Mouse (Mus musculus): ENCODE results near the gene Myo3b. TPM values are rescaled to one million over a fixed set of nuclear protein-coding genes. Genes with fewer than 3 reads are reported as not detected.
A peak's percentile ranks its signal among the peaks of the same experiment; 100 is the strongest.

The Myo3b gene
- polyA plus RNA-seq, 2 experiments: not detected

DNA sequence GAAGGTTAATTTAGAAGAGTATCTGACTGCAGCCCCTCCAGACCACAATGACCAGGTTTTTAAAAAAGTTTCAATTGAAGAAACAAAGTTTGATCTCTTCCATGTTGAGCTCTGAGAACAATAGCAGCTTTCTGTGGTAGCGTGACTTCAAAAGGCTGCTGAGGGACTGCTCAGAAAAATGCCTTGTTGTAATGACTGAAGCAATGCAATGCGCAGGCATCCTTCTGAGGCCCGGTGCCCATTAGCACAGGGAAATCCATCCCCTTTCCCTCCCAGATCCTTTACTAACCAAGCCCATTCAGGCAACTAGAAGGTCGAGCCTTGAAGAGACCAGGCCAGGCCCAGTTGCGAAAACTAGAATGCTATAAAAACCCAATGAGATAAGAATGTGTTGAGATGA, 432.2 kb downstream of the Myo3b start:
- no peak for ATAC-seq (ENCODE audit: insufficient read depth)

DNA sequence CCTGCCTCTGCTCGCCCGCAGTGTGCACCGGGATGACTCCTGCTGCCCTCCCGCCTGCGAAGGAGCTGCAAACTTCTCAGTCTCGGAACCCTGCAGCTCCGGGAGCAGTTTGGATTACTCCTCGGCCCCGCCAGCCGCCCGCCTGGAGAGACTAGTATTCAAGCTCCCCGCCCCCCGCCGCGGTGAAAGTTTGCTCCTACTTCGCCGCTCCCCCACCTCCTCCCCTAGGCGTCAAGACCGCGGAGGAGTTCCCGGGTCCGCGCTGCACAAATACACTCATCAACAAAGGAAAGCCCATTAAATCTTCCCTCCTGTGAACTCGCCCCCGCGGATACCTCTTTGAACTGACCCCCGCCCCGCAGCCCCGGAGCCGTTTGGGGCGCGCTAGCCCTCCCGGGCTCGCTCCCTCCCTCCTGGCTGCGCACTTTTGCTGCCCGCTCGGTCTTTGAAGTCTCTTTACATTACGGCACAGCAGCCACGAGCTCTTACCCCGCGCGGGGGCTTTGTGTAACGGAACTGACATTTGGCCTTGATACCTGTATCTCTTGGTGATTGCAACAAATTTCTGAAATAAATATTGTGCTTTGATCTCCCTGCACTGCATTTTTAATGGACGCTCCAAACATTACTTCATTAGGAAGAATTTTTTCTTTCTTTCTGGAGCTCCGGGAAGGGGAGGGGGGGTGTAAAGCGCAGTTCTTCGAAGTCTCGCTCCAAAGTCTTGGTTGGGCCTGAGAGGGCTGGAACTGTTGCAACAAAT, 433.1 kb downstream of the Myo3b start:
- Histone ChIP-seq H3K9ac (replicated peaks) (no peak overlapping the region), H3K27me3 (ENCODE audit: control insufficient read depth, insufficient read depth, low read length) (peaks cover 70% of the 10 kb centered on the region), H3K36me3 (replicated peaks; ENCODE audit: control insufficient read depth, insufficient read depth, low read depth) (no peaks in the 10 kb centered on the region), H3K4me1 (replicated peaks; ENCODE audit: control insufficient read depth in 2 of 2, insufficient read depth in 2 of 2, low read length in 1 of 2) (no peaks in the 10 kb centered on the region), H3K9me3 (ENCODE audit: control insufficient read depth, low read length) (no peaks in the 10 kb centered on the region), H3K4me3 (ENCODE audit: insufficient read depth in 1 of 2, low read depth in 2 of 2, low read length in 2 of 2) (no peak overlapping the region), H3K27ac (no peak overlapping the region), H3K4me2 (ENCODE audit: low read depth) (peak overlapping the region; percentile 36; the same call in 1 of the 2 replicates)
- no peak for TF ChIP-seq CTCF (IDR thresholded peaks at IDR 0.05; ENCODE audit: low read depth)
- no peak for TF ChIP-seq EP300 (IDR thresholded peaks at IDR 0.05; ENCODE audit: low read depth)
- ATAC-seq (ENCODE audit: insufficient read depth) (no peak), DNase-seq (ENCODE audit: low read depth in 3 of 3, low spot score in 3 of 3) (no peak)
- WGBS (ENCODE audit: insufficient replicate concordance): 1% methylated on average over 48 of the region's 48 CpGs

More for the DNA sequence above, 432.2 kb downstream of the Myo3b start:
- peaks cover 61% of the 10 kb centered on the region for H3K27me3 ChIP-seq (ENCODE audit: control insufficient read depth, insufficient read depth, low read length)
- H3K9me3 ChIP-seq (ENCODE audit: control insufficient read depth, low read length): no peaks in the 10 kb centered on the region
- H3K4me3 ChIP-seq (ENCODE audit: insufficient read depth in 1 of 2, low read depth in 2 of 2, low read length in 2 of 2): no peak overlapping the region
- no peaks in the 10 kb centered on the region for H3K4me1 ChIP-seq (replicated peaks; ENCODE audit: control insufficient read depth in 2 of 2, insufficient read depth in 2 of 2, low read length in 1 of 2)
- 14% methylated on average over 5 of the region's 5 CpGs for WGBS (ENCODE audit: insufficient replicate concordance)
- DNase-seq (ENCODE audit: low read depth in 3 of 3, low spot score in 3 of 3): no peak
- no peak overlapping the region for H3K27ac ChIP-seq
- no peak overlapping the region for H3K9ac ChIP-seq (replicated peaks)
- no peak overlapping the region for H3K4me2 ChIP-seq (ENCODE audit: low read depth)
- TF ChIP-seq CTCF (IDR thresholded peaks at IDR 0.05; ENCODE audit: low read depth) (no peak), EP300 (IDR thresholded peaks at IDR 0.05; ENCODE audit: low read depth) (no peak)
- H3K36me3 ChIP-seq (replicated peaks; ENCODE audit: control insufficient read depth, insufficient read depth, low read depth): no peaks in the 10 kb centered on the region

Other genes starting within 250 kb of the Myo3b start
- gene Ccdc173, start 249.6 kb upstream of the Myo3b start, polyA plus RNA-seq (2012; rRNA removed): 0.06 and 0.18 TPM in 2 replicates
- 0.14 and 0.25 TPM in 2 replicates for gene Ccdc173, start 249.6 kb upstream of the Myo3b start, polyA plus RNA-seq (2014; fragmentation: Nextera tagmentation; extraction: Ambion mirVana)
- gene Phospho2, start 249.5 kb upstream of the Myo3b start, polyA plus RNA-seq (2012; rRNA removed): 2.6 and 9.2 TPM in 2 replicates
- 14.8 and 15.1 TPM in 2 replicates for gene Phospho2, start 249.5 kb upstream of the Myo3b start, polyA plus RNA-seq (2014; fragmentation: Nextera tagmentation; extraction: Ambion mirVana)
- gene Klhl23, start 217.2 kb upstream of the Myo3b start, polyA plus RNA-seq (2012; rRNA removed): 8.0 and 12.0 TPM in 2 replicates
- gene Klhl23, start 217.2 kb upstream of the Myo3b start, polyA plus RNA-seq (2014; fragmentation: Nextera tagmentation; extraction: Ambion mirVana): 15.7 and 15.9 TPM in 2 replicates
- gene Ssb, start 177.6 kb upstream of the Myo3b start, polyA plus RNA-seq (2012; rRNA removed): 26.2 and 76.5 TPM in 2 replicates
- 161 and 170 TPM in 2 replicates for gene Ssb, start 177.6 kb upstream of the Myo3b start, polyA plus RNA-seq (2014; fragmentation: Nextera tagmentation; extraction: Ambion mirVana)
- gene Mettl5, start 153.5 kb upstream of the Myo3b start, polyA plus RNA-seq (2012; rRNA removed): 5.7 and 9.4 TPM in 2 replicates
- gene Mettl5, start 153.5 kb upstream of the Myo3b start, polyA plus RNA-seq (2014; fragmentation: Nextera tagmentation; extraction: Ambion mirVana): 33.2 and 35.4 TPM in 2 replicates
- gene Ubr3, start 141.9 kb upstream of the Myo3b start, polyA plus RNA-seq (2012; rRNA removed): 6.4 and 8.0 TPM in 2 replicates
- gene Ubr3, start 141.9 kb upstream of the Myo3b start, polyA plus RNA-seq (2014; fragmentation: Nextera tagmentation; extraction: Ambion mirVana): 5.8 and 5.9 TPM in 2 replicates

All from liver, embryonic 14.5 days (tissue).